Mouse (Mus musculus) ovary, postnatal 36 days (tissue): ENCODE measurements at regions not wholly inside any gene's neighbourhood (a gene's known extent, or its start where the extent isn't known, plus 50 kb on each side); places are given as distances from the start of the nearest gene placed in this dataset.

Experiments
- DNase-seq: peaks from one replicate; pipeline ENCODE4 v3.0.0; 2022; ENCODE audit warnings: low spot score, mixed read lengths

GRCm38 (mm10) chr1:12334186-12334585, 920.3 kb downstream of the A830018L16Rik start:
- no peak for DNase-seq

GRCm38 (mm10) chr1:12344726-12345438, 931.0 kb downstream of the A830018L16Rik start:
- no peak for DNase-seq

GRCm38 (mm10) chr1:12345439-12345819, 931.5 kb downstream of the A830018L16Rik start:
- no peak for DNase-seq

GRCm38 (mm10) chr1:12354531-12354930, 940.6 kb downstream of the A830018L16Rik start:
- no peak for DNase-seq

GRCm38 (mm10) chr1:12367872-12368271, 954.0 kb downstream of the A830018L16Rik start:
- DNase-seq: no peak

GRCm38 (mm10) chr1:12372968-12373367, 959.1 kb downstream of the A830018L16Rik start:
- DNase-seq: no peak

GRCm38 (mm10) chr1:12398146-12398884, 984.4 kb downstream of the A830018L16Rik start:
- DNase-seq: peak; percentile 53

GRCm38 (mm10) chr1:12405391-12406270, 991.7 kb downstream of the A830018L16Rik start:
- no peak for DNase-seq

- DNase-seq: no peak
These were observed 996.0 kb downstream of the A830018L16Rik start for GRCm38 (mm10) chr1:12409738-12410523.

- no peak for DNase-seq
These were observed 996.6 kb downstream of the A830018L16Rik start for GRCm38 (mm10) chr1:12410524-12410886.

GRCm38 (mm10) chr1:12424510-12424909, 1010.6 kb downstream of the A830018L16Rik start:
- DNase-seq: no peak

GRCm38 (mm10) chr1:12437894-12438293, 1024.0 kb downstream of the A830018L16Rik start:
- no peak for DNase-seq

GRCm38 (mm10) chr1:12466255-12466654, 1052.3 kb downstream of the A830018L16Rik start:
- DNase-seq: no peak

GRCm38 (mm10) chr1:12478983-12479763, 1065.3 kb downstream of the A830018L16Rik start:
- no peak for DNase-seq

GRCm38 (mm10) chr1:12500442-12500841, 1086.5 kb downstream of the A830018L16Rik start:
- no peak for DNase-seq

GRCm38 (mm10) chr1:12507997-12508396, 1094.1 kb downstream of the A830018L16Rik start:
- DNase-seq: no peak

- no peak for DNase-seq
These were observed 1096.4 kb downstream of the A830018L16Rik start for GRCm38 (mm10) chr1:12510129-12510816.

GRCm38 (mm10) chr1:12519601-12520000, 1105.7 kb downstream of the A830018L16Rik start:
- DNase-seq: no peak

- no peak for DNase-seq
These were observed 1142.0 kb downstream of the A830018L16Rik start for GRCm38 (mm10) chr1:12555859-12556258.

GRCm38 (mm10) chr1:12571755-12572358, 1158.0 kb downstream of the A830018L16Rik start:
- DNase-seq: no peak
